Mouse (Mus musculus): Measurements from ENCODE around the gene Ccdc183.

Gene Ccdc183

GRCm38 (mm10) chr2:25577951-25578795 lies 39.3 kb downstream of the Ccdc183 start:
- peak; percentile 63 for DNase-seq (ENCODE audit: extremely low spot score)

- DNase-seq (ENCODE audit: extremely low spot score) = no peak
Observed at GRCm38 (mm10) chr2:25576965-25577891, 40.2 kb downstream of the Ccdc183 start.

GRCm38 (mm10) chr2:25576028-25576850 lies 41.2 kb downstream of the Ccdc183 start:
- no peak for DNase-seq (ENCODE audit: extremely low spot score)

- no peak for DNase-seq (ENCODE audit: extremely low spot score)
Observed at GRCm38 (mm10) chr2:25575432-25576027, 41.9 kb downstream of the Ccdc183 start.

- peak; percentile 95 for DNase-seq (ENCODE audit: extremely low spot score)
Observed at GRCm38 (mm10) chr2:25574579-25575431, 42.7 kb downstream of the Ccdc183 start, which contains the start of the genes Mamdc4 and Phpt1. Mamdc4 (minus strand) TSS chr2:25574845. Phpt1 (minus strand) TSS chr2:25575224.

- no peak for DNase-seq (ENCODE audit: extremely low spot score)
Observed at GRCm38 (mm10) chr2:25574136-25574535, 43.3 kb downstream of the Ccdc183 start.

GRCm38 (mm10) chr2:25573068-25573467 lies 44.4 kb downstream of the Ccdc183 start:
- no peak for DNase-seq (ENCODE audit: extremely low spot score)

GRCm38 (mm10) chr2:25571221-25571620 lies 46.3 kb downstream of the Ccdc183 start:
- DNase-seq (ENCODE audit: extremely low spot score) = no peak

GRCm38 (mm10) chr2:25569323-25569722 lies 48.2 kb downstream of the Ccdc183 start:
- DNase-seq (ENCODE audit: extremely low spot score) = no peak

- no peak for DNase-seq (ENCODE audit: extremely low spot score)
Observed at GRCm38 (mm10) chr2:25568473-25569019, 48.9 kb downstream of the Ccdc183 start.

- DNase-seq (ENCODE audit: extremely low spot score) = no peak
Observed at GRCm38 (mm10) chr2:25566558-25566957, 50.9 kb downstream of the Ccdc183 start.

GRCm38 (mm10) chr2:25565741-25566140 lies 51.7 kb downstream of the Ccdc183 start:
- no peak for DNase-seq (ENCODE audit: extremely low spot score)

GRCm38 (mm10) chr2:25561946-25562345 lies 55.5 kb downstream of the Ccdc183 start:
- no peak for DNase-seq (ENCODE audit: extremely low spot score)

- DNase-seq (ENCODE audit: extremely low spot score) = no peak
Observed at GRCm38 (mm10) chr2:25560551-25560950, 56.9 kb downstream of the Ccdc183 start.

GRCm38 (mm10) chr2:25558774-25559173 lies 58.7 kb downstream of the Ccdc183 start:
- no peak for DNase-seq (ENCODE audit: extremely low spot score)
